Mouse (Mus musculus): ENCODE data around the gene Knl1. TPM values are rescaled to one million over a fixed set of nuclear protein-coding genes. Genes with fewer than 3 reads are reported as not detected.
"Not testable (repeated sequence)": the region's sequence is repeated elsewhere in the genome, so short reads cannot be mapped to it uniquely, and the experiment has no call there.

Gene Knl1
- 0.04 and 0.08 TPM in 2 replicates for polyA plus RNA-seq (2012; rRNA removed)

DNA sequence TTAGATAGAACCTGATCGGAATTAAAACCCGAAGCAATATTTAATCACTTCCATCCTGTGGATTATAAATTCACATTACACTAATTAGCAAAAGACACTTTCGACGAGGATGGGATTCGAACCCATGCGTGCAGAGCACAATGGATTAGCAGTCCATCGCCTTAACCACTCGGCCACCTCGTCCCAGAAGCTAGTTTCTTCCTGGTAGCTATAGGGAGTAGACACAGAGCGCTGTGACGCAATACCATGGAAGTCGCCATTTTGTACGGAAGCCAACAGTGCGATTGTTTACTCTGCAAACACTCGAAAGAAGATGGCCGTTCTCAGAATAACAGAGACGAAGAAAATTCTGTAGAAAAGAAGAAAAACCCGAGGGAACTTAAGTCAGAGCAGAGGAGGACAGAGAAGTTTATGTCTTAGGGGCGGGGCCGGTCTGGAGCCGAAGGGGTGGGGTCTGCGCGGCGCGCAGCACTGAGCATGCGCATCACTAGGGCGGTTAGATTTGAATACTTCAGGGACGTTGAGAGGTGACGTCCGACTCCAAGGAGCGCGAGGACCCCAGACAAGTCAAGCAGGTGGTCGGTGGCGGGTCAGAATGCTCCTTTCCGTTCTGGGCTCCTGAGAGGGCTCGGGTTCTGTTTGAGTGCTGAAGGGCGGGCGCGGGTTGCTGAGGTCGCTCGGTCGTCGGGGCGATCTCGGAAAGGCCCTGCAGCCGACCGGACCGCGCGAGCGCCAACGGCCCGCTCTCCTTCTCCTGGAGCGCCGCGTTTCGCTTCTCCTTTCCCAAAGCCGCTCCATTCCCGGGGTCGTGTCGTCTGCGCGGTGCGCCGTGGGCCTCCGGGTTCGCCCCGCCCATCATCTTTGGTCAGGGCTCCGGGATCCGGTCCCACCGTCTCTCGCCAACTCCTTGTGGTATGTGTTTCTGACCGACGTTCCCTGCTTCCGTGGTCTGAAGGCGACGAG, at the start of gene Knl1:
Gene Knl1 (plus strand): TSS at position 471 of the 963 bp plus-strand sequence.
- Histone ChIP-seq H3K4me1 (ENCODE audit: control insufficient read depth, insufficient read depth, low read length) (no peaks in the 10 kb centered on the region), H3K27ac (ENCODE audit: insufficient read depth, low read length) (no peak within 1 kb of the TSS), H3K4me3 (ENCODE audit: insufficient read depth, low read length) (peak within 1 kb of the TSS; percentile 54)
- TF ChIP-seq CTCF (IDR thresholded peaks at IDR 0.05; ENCODE audit: extremely low read depth, insufficient read depth, low read length) (no peak), POLR2A (IDR thresholded peaks at IDR 0.05; ENCODE audit: extremely low read depth, insufficient read depth, low read length) (no peak)

DNA sequence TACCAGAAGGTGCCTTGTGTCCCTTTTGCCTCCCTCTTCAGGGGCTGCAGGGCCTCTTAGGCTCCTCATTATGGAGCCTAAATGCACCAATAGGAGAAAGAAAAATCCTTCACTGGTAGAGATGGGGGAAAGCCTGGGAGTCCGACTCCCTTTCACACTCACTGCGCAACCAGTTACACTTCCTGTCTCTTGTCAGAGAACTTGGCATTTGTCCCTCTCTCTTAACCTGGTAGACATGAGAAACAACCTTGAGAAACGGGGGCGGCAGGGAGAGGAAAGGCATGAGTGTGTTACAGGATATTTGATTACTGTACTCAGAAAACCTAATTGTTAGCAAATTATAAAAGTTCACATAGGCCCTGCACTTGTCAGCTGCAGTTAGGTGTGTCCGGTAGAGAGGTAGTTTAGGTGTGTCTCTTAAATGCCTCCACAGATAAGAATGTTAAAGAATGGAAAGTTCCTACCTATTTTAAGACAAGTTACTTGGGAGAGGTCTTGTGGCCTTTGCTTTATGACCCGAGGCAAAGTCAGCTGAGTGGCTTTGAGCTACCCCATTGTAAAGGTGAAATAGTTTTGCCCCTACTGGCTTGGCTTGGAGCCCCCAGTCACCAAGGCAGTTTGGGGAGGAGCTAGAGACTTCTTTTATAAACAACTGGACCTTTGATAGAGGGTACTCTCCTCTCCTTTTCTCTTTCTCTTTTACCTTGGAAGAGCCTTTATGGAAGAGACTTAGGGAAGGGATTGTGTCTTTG, 48.6 kb upstream of the Knl1 start:
- TF ChIP-seq CTCF (IDR thresholded peaks at IDR 0.05; ENCODE audit: extremely low read depth, insufficient read depth, low read length) (no peak), POLR2A (IDR thresholded peaks at IDR 0.05; ENCODE audit: extremely low read depth, insufficient read depth, low read length) (no peak)
- Histone ChIP-seq H3K27ac (ENCODE audit: insufficient read depth, low read length) (no peak overlapping the region), H3K4me1 (ENCODE audit: control insufficient read depth, insufficient read depth, low read length) (peaks cover 2% of the 10 kb centered on the region)

GRCm38 (mm10) chr2:118999025-118999639, 47.8 kb upstream of the Knl1 start:
- H3K4me1 ChIP-seq (ENCODE audit: control insufficient read depth, insufficient read depth, low read length) = peaks cover 2% of the 10 kb centered on the region
- H3K4me3 ChIP-seq (ENCODE audit: insufficient read depth, low read length) = no peak overlapping the region
- H3K27ac ChIP-seq (ENCODE audit: insufficient read depth, low read length) = no peak overlapping the region
- TF ChIP-seq POLR2A (IDR thresholded peaks at IDR 0.05; ENCODE audit: extremely low read depth, insufficient read depth, low read length) (no peak), CTCF (IDR thresholded peaks at IDR 0.05; ENCODE audit: extremely low read depth, insufficient read depth, low read length) (no peak)

More for the DNA sequence above, 48.6 kb upstream of the Knl1 start:
- H3K4me3 ChIP-seq (ENCODE audit: insufficient read depth, low read length) = no peak overlapping the region

GRCm38 (mm10) chr2:119006886-119007285, 40.0 kb upstream of the Knl1 start:
- Histone ChIP-seq H3K27ac (ENCODE audit: insufficient read depth, low read length) (no peak overlapping the region), H3K4me3 (ENCODE audit: insufficient read depth, low read length) (no peak overlapping the region), H3K4me1 (ENCODE audit: control insufficient read depth, insufficient read depth, low read length) (no peaks in the 10 kb centered on the region)
- TF ChIP-seq CTCF (IDR thresholded peaks at IDR 0.05; ENCODE audit: extremely low read depth, insufficient read depth, low read length) = no peak
- no peak for TF ChIP-seq POLR2A (IDR thresholded peaks at IDR 0.05; ENCODE audit: extremely low read depth, insufficient read depth, low read length)

DNA sequence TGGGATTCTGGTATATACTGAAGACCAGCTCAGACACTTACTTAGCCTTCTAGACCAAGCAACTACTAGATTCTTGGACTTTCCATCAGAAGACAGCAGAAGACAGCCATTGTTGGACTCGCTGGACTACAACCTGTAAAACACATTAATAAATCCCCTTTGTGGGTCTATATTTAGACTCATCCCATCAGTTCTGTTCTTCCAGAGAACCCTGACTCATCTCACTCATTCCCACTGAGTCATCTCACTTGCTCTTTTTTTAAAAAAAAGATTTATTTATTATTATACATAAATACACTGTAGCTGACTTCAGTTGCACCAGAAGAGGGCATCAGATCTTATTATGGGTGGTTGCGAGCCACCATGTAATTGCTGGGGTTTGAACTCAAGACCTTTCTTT, 37.5 kb upstream of the Knl1 start:
- no peak overlapping the region for H3K27ac ChIP-seq (ENCODE audit: insufficient read depth, low read length)
- TF ChIP-seq CTCF (IDR thresholded peaks at IDR 0.05; ENCODE audit: extremely low read depth, insufficient read depth, low read length) = no peak
- no peak for TF ChIP-seq POLR2A (IDR thresholded peaks at IDR 0.05; ENCODE audit: extremely low read depth, insufficient read depth, low read length)
- no peaks in the 10 kb centered on the region for H3K4me1 ChIP-seq (ENCODE audit: control insufficient read depth, insufficient read depth, low read length)
- no peak overlapping the region for H3K4me3 ChIP-seq (ENCODE audit: insufficient read depth, low read length)

- TF ChIP-seq POLR2A (IDR thresholded peaks at IDR 0.05; ENCODE audit: extremely low read depth, insufficient read depth, low read length) (no peak), CTCF (IDR thresholded peaks at IDR 0.05; ENCODE audit: extremely low read depth, insufficient read depth, low read length) (no peak)
- no peak overlapping the region for H3K4me3 ChIP-seq (ENCODE audit: insufficient read depth, low read length)
- H3K4me1 ChIP-seq (ENCODE audit: control insufficient read depth, insufficient read depth, low read length) = 0 out of 2 replicates have a peak, but pooled peaks cover 2% of the 10 kb centered on the region
- H3K27ac ChIP-seq (ENCODE audit: insufficient read depth, low read length) = no peak overlapping the region
These were observed 31.9 kb upstream of the Knl1 start for GRCm38 (mm10) chr2:119014989-119015388.

DNA sequence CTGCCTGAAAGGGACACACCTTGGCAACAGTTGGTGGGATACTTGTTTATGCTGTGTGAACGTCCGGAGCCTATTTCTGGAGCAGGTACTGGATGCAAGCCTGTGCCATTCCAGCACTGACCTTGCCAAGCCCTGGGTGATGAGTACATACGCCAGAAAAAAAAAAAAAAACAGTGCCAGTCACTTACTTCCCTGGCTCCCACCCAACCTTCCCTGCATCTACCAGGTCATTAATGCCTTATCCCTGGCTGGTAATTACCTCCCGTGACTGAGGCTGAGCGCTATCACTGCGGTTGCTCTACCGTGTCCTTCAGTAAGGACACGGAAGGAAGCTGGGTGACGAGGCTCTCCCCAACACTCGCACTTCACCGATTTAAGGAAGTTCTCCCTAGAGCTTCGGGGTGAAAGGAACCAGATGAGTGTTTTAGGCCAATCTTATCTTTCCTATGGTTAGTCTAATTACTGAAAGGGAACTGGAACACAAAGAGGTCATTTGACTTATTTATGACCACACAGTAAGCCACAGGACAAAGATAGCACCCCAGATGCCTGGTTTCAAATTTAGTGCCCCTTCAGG, 31.2 kb upstream of the Knl1 start:
- H3K4me3 ChIP-seq (ENCODE audit: insufficient read depth, low read length) = no peak overlapping the region
- 0 out of 2 replicates have a peak, but pooled peaks cover 2% of the 10 kb centered on the region for H3K4me1 ChIP-seq (ENCODE audit: control insufficient read depth, insufficient read depth, low read length)
- no peak overlapping the region for H3K27ac ChIP-seq (ENCODE audit: insufficient read depth, low read length)
- TF ChIP-seq POLR2A (IDR thresholded peaks at IDR 0.05; ENCODE audit: extremely low read depth, insufficient read depth, low read length) (no peak), CTCF (IDR thresholded peaks at IDR 0.05; ENCODE audit: extremely low read depth, insufficient read depth, low read length) (no peak)

DNA sequence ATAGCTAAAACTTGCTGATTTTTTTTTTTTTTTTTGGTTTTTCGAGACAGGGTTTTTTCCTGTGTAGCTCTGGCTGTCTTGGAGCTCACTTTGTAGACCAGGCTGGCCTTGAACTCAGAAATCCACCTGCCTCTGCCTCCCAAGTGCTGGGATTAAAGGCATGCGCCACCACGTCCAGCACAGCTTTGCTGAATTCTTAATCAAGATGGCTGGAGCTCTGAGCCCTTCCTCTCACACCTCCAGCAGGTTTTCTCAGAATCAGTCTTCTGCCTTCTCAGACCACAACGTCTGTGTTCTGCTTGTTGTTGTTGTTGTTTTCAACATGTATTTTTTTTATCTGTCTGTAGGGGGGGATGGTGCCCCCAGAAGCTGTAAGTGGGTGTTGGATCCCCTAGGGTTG, 30.6 kb upstream of the Knl1 start:
- H3K27ac ChIP-seq (ENCODE audit: insufficient read depth, low read length); H3K4me3 ChIP-seq (ENCODE audit: insufficient read depth, low read length); H3K4me1 ChIP-seq (ENCODE audit: control insufficient read depth, insufficient read depth, low read length): not testable (repeated sequence)

- Histone ChIP-seq H3K4me3 (ENCODE audit: insufficient read depth, low read length) (no peak overlapping the region), H3K27ac (ENCODE audit: insufficient read depth, low read length) (no peak overlapping the region), H3K4me1 (ENCODE audit: control insufficient read depth, insufficient read depth, low read length) (0 out of 2 replicates have a peak, but pooled peaks cover 2% of the 10 kb centered on the region)
- TF ChIP-seq POLR2A (IDR thresholded peaks at IDR 0.05; ENCODE audit: extremely low read depth, insufficient read depth, low read length) = no peak
- TF ChIP-seq CTCF (IDR thresholded peaks at IDR 0.05; ENCODE audit: extremely low read depth, insufficient read depth, low read length) = no peak
These were observed 29.3 kb upstream of the Knl1 start for GRCm38 (mm10) chr2:119017647-119018046.

Data from cortical plate, adult 2 months (tissue).